Mouse (Mus musculus): Measurements from ENCODE around the gene Rcan1.

DNA sequence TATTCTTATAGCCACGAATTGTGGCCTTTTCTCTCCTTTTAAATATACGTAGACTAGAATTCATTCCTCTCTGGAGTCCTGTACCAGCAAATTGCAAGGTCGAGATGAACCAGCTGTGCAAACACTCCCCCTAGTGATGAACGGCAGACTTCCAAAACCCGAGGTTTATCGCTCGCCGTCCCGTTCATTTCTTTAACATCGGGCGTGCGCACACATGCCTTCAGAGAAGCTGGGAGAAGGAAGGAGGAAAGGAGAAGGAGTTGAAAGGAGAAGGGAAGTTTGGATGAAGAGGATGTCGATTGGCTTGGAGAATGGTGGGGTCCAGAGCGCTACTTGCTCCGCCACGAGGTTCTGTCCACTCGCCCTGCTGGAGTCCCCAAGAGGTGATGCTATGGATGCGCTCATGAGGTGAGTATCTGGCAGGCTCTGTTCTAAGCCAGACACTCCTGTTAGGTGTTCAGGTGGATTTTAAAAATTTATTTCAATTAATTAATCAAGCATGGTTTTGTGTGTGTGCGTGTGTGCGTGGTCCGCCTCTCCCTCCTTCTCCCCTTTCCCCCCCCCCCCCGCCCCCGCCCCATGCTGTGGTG, 8.0 kb upstream of the Rcan1 start:
- peak; percentile 80 for TF ChIP-seq CTCF (IDR thresholded peaks at IDR 0.05; ENCODE audit: borderline replicate concordance, extremely low read depth, insufficient read depth, insufficient read length)
- no peak for TF ChIP-seq POLR2A (IDR thresholded peaks at IDR 0.05; ENCODE audit: borderline replicate concordance, extremely low read depth, insufficient read depth, insufficient read length, poor library complexity, severe bottlenecking)
